Mouse (Mus musculus) ES-E14 (cell line): ENCODE measurements around the gene Lin7c.

Source experiments
- CHD2 ChIP-seq: IDR thresholded peaks from 2 replicates; pipeline ENCODE4 v1.6.1; 2014; ENCODE audit warnings: mild to moderate bottlenecking, low read depth, low read length, inconsistent platforms
- HCFC1 ChIP-seq: IDR thresholded peaks from 2 replicates; pipeline ENCODE4 v1.6.1; 2012; ENCODE audit warnings: low read length, inconsistent platforms, borderline replicate concordance; ENCODE audit not compliant: insufficient read depth
- MAFK ChIP-seq: IDR thresholded peaks from 2 replicates; pipeline ENCODE4 v1.6.1; 2014; ENCODE audit warnings: mild to moderate bottlenecking, low read depth, low read length, inconsistent platforms; ENCODE audit not compliant: insufficient read depth

GRCm38 (mm10) chr2:109930771-109931170 is 40.1 kb downstream of the Lin7c start:
- TF ChIP-seq MAFK (no peak), CHD2 (no peak), HCFC1 (no peak)
